In the genomic region with DNA sequence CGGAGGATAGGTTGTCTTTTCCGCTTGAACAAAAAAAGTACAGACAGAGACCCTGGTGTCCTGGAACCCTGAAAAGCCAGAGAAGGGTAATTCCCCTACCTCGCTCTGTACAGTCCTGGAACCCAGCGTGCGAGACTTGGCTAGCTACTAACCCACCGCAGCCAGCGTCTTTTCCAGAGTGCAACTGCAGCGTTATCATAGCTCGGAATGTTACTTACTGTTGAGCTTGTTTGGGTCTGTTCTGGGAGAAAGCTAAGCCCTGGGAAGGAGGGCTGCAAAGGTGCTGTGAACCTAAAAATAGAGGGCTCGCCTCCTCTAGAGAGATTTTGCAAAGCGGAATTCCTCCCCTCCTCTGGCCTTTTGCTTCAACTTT, we compare ENCODE assay signal across 8 mouse cellular contexts. TPM values are rescaled to one million over a fixed set of nuclear protein-coding genes. Genes with fewer than 3 reads are reported as not detected.
A peak's percentile ranks its signal among the peaks of the same experiment; 100 is the strongest.
DNase-seq lines count a peak whose midpoint lies in the region; ATAC-seq lines count a peak whose summit lies in the region.

No protein-coding gene starts in this region.

- peak; percentile 2 for DNase-seq in adrenal gland, postnatal 10 days
- DNase-seq in adrenal gland, postnatal 25 days, result no peak
- DNase-seq in R1 (ENCODE audit: low read depth, low spot score), result peak; percentile 35
- peak; percentile 19 for DNase-seq in heart, postnatal 4 days
- DNase-seq in spleen, postnatal 10 days (ENCODE audit: low spot score in 2 of 2), result no peak
- DNase-seq in cerebellum, adult 11-12 months, result no peak
- no peak for DNase-seq in layer of hippocampus, postnatal 10 days (ENCODE audit: low spot score in 2 of 2)

- H3K4me1 ChIP-seq in midbrain, embryonic 12.5 days, result peaks cover 38% of the 10 kb centered on the region

- H3K27ac ChIP-seq in midbrain, embryonic 12.5 days (replicated peaks), result no peak overlapping the region

- H3K9me3 ChIP-seq in midbrain, embryonic 12.5 days, result no peaks in the 10 kb centered on the region

- H3K36me3 ChIP-seq in midbrain, embryonic 12.5 days, result no peaks in the 10 kb centered on the region

- no peak for ATAC-seq in midbrain, embryonic 12.5 days (ENCODE audit: low FRiP score, low read depth)

- WGBS in midbrain, embryonic 12.5 days, result 1% methylated on average over 11 of the region's 11 CpGs

- H3K9ac ChIP-seq in midbrain, embryonic 12.5 days (replicated peaks), result no peak overlapping the region

- peaks cover 99% of the 10 kb centered on the region for H3K27me3 ChIP-seq in midbrain, embryonic 12.5 days

- peak overlapping the region; percentile 58 for H3K4me3 ChIP-seq in midbrain, embryonic 12.5 days

- H3K4me2 ChIP-seq in midbrain, embryonic 12.5 days (replicated peaks), result peak overlapping the region; percentile 92

RNA-seq across cellular contexts. Expression of a gene that starts 0.6 kb away (rescaled TPM):
- under 1 TPM; 0.06 to 0.21 TPM for total RNA-seq in adrenal gland, postnatal 10 days (2021)
- total RNA-seq in adrenal gland, postnatal 25 days (2021), result 0.24 TPM in 1 of 2 replicates, not detected in the other
- total RNA-seq in heart, postnatal 4 days (2021), result 1 to 10 TPM; 2.1 TPM
- 0.22 and 0.35 TPM in 2 replicates for polyA plus RNA-seq in midbrain, embryonic 12.5 days (2016; fragmentation: Nextera tagmentation; extraction: Ambion mirVana)
- total RNA-seq in layer of hippocampus, postnatal 10 days (2021), result under 1 TPM; 0.09 to 0.18 TPM

Comparison
In these comparisons a context has a peak if more than half of its experiments do, and no peak if none do; other contexts are left out.
1. DNase-seq: peak in adrenal gland, postnatal 10 days (single experiment), R1 (single experiment) and heart, postnatal 4 days (single experiment); none in adrenal gland, postnatal 25 days (single experiment), spleen, postnatal 10 days (0 of 2), cerebellum, adult 11-12 months (single experiment) and layer of hippocampus, postnatal 10 days (0 of 2).